Mouse (Mus musculus) ES-Bruce4 (cell line): Measurements from ENCODE around the gene Htr2c.

Source experiments
- CTCF ChIP-seq: IDR thresholded peaks from one replicate; pipeline ENCODE4 v1.8.1; 2011; ENCODE audit warnings: low read depth, low read length
- POLR2A ChIP-seq: IDR thresholded peaks from one replicate; pipeline ENCODE4 v1.8.1; 2011; ENCODE audit warnings: low read length; ENCODE audit not compliant: insufficient read depth

DNA sequence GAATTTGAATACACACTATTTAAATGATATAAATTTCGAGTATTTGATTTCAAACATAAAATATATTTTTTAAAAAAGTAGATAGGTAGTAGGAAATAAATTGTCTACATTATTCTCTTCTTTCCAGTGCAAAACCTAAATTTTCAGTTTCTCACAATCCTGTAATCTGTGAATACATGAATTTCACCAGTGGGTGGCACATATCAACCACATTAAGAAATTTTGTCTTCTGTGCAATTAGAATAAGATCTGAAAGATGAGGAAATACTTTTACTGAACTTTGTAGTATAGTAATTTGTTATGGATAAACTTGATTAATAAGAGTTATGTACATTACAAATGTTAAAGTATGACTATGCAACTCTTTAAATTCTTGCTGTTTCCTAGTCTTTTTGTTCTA, 156.8 kb downstream of the Htr2c start:
- TF ChIP-seq CTCF (no peak), POLR2A (no peak)
